Mouse (Mus musculus): ENCODE measurements around the gene Ampd1. TPM values are rescaled to one million over a fixed set of nuclear protein-coding genes. Genes with fewer than 3 reads are reported as not detected.

Gene Ampd1
- polyA plus RNA-seq, 1 experiment from 2014 or later: 1.4 TPM

GRCm38 (mm10) chr3:103123636-103124035 lies 49.8 kb downstream of the Ampd1 start:
- Histone ChIP-seq H3K9me3 (ENCODE audit: control insufficient read depth, low read length) (no peaks in the 10 kb centered on the region), H3K27ac (ENCODE audit: low read depth, low read length) (no peak overlapping the region), H3K4me1 (ENCODE audit: control insufficient read depth, insufficient read depth, low read length) (no peaks in the 10 kb centered on the region; the same call in 1 of the 2 replicates), H3K4me3 (ENCODE audit: low read depth, low read length) (no peak overlapping the region), H3K9ac (ENCODE audit: low read length) (no peak overlapping the region), H3K36me3 (ENCODE audit: control insufficient read depth, insufficient read depth, low read length) (no peaks in the 10 kb centered on the region), H3K27me3 (ENCODE audit: control insufficient read depth, insufficient read depth, low read length) (no peaks in the 10 kb centered on the region), H3K4me2 (ENCODE audit: low read depth) (no peak overlapping the region)
- no peak for ATAC-seq (ENCODE audit: insufficient read depth, low FRiP score, low TSS enrichment)
- no peak for DNase-seq (ENCODE audit: low spot score)
- WGBS: 90% methylated on average over 3 of the region's 3 CpGs

GRCm38 (mm10) chr3:103126138-103126537 lies 52.3 kb downstream of the Ampd1 start:
- no peaks in the 10 kb centered on the region; the same call in 1 of the 2 replicates for H3K4me1 ChIP-seq (ENCODE audit: control insufficient read depth, insufficient read depth, low read length)
- no peak overlapping the region for H3K4me2 ChIP-seq (ENCODE audit: low read depth)
- no peak overlapping the region for H3K27ac ChIP-seq (ENCODE audit: low read depth, low read length)
- no peak for DNase-seq (ENCODE audit: low spot score)
- H3K9me3 ChIP-seq (ENCODE audit: control insufficient read depth, low read length): no peaks in the 10 kb centered on the region
- WGBS: 92% methylated on average over 3 of the region's 3 CpGs
- ATAC-seq (ENCODE audit: insufficient read depth, low FRiP score, low TSS enrichment): no peak
- H3K27me3 ChIP-seq (ENCODE audit: control insufficient read depth, insufficient read depth, low read length): no peaks in the 10 kb centered on the region; the same call in 1 of the 2 replicates
- no peak overlapping the region for H3K9ac ChIP-seq (ENCODE audit: low read length)
- H3K36me3 ChIP-seq (ENCODE audit: control insufficient read depth, insufficient read depth, low read length): no peaks in the 10 kb centered on the region
- H3K4me3 ChIP-seq (ENCODE audit: low read depth, low read length): no peak overlapping the region

DNA sequence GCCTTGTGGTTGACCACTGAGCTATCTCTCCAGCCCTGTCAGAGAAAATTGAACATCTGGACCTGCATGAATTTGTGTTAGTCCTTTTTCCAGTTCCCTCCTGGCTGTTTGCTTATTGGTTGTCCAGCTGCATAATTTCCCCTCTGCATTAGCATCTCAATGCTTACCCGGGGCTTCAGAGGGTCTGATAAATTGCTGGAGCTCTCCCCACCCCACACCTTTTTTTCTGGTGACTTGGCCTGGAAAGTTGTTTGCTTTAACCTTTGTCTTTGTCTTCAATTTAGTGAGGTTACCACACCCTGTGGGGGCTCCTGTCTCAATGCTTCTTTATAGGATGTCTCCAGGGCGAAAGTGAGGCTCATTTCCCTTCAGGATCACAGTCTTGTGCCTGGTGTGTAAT lies 53.4 kb downstream of the Ampd1 start:
- Histone ChIP-seq H3K27ac (ENCODE audit: low read depth, low read length) (no peak overlapping the region), H3K9me3 (ENCODE audit: control insufficient read depth, low read length) (no peaks in the 10 kb centered on the region), H3K9ac (ENCODE audit: low read length) (no peak overlapping the region), H3K36me3 (ENCODE audit: control insufficient read depth, insufficient read depth, low read length) (no peaks in the 10 kb centered on the region), H3K4me2 (ENCODE audit: low read depth) (no peak overlapping the region), H3K4me1 (ENCODE audit: control insufficient read depth, insufficient read depth, low read length) (no peaks in the 10 kb centered on the region; the same call in 1 of the 2 replicates), H3K27me3 (ENCODE audit: control insufficient read depth, insufficient read depth, low read length) (no peaks in the 10 kb centered on the region; the same call in 1 of the 2 replicates), H3K4me3 (ENCODE audit: low read depth, low read length) (no peak overlapping the region)
- DNase-seq (ENCODE audit: low spot score): peak; percentile 38
- 26% methylated on average over 2 of the region's 2 CpGs for WGBS
- ATAC-seq (ENCODE audit: insufficient read depth, low FRiP score, low TSS enrichment): peak; percentile 55; the same call in 1 of the 2 replicates

DNA sequence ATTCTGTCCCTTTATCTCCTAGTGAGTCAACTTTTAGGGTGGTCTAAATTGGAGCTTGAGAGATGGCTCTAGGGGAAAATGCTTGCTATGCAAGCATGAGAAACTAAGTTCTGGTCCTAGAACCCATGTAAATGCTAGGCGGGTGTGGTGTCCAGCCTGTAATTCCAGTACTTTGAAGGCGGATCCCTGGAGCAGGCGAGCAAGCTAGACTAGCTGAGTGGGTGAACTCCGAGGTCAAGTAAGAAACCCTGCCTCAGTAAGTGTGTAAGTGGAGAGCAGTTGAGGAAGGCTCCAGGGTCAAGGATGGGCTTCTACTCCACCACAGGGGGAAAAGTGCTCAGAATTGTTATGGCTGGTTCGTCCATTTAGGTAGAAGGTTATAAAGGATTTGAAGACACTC lies 53.9 kb downstream of the Ampd1 start:
- no peak overlapping the region for H3K27ac ChIP-seq (ENCODE audit: low read depth, low read length)
- no peak for ATAC-seq (ENCODE audit: insufficient read depth, low FRiP score, low TSS enrichment)
- H3K27me3 ChIP-seq (ENCODE audit: control insufficient read depth, insufficient read depth, low read length): no peaks in the 10 kb centered on the region; the same call in 1 of the 2 replicates
- H3K9ac ChIP-seq (ENCODE audit: low read length): no peak overlapping the region
- DNase-seq (ENCODE audit: low spot score): no peak
- H3K4me2 ChIP-seq (ENCODE audit: low read depth): no peak overlapping the region
- H3K36me3 ChIP-seq (ENCODE audit: control insufficient read depth, insufficient read depth, low read length): no peaks in the 10 kb centered on the region
- H3K4me1 ChIP-seq (ENCODE audit: control insufficient read depth, insufficient read depth, low read length): no peaks in the 10 kb centered on the region; the same call in 1 of the 2 replicates
- 60% methylated on average over 5 of the region's 5 CpGs for WGBS
- H3K9me3 ChIP-seq (ENCODE audit: control insufficient read depth, low read length): no peaks in the 10 kb centered on the region
- H3K4me3 ChIP-seq (ENCODE audit: low read depth, low read length): no peak overlapping the region

GRCm38 (mm10) chr3:103128251-103128650 lies 54.4 kb downstream of the Ampd1 start:
- Histone ChIP-seq H3K9ac (ENCODE audit: low read length) (no peak overlapping the region), H3K4me3 (ENCODE audit: low read depth, low read length) (no peak overlapping the region), H3K4me2 (ENCODE audit: low read depth) (no peak overlapping the region), H3K4me1 (ENCODE audit: control insufficient read depth, insufficient read depth, low read length) (no peaks in the 10 kb centered on the region; the same call in 1 of the 2 replicates), H3K27ac (ENCODE audit: low read depth, low read length) (no peak overlapping the region), H3K27me3 (ENCODE audit: control insufficient read depth, insufficient read depth, low read length) (no peaks in the 10 kb centered on the region; the same call in 1 of the 2 replicates), H3K9me3 (ENCODE audit: control insufficient read depth, low read length) (no peaks in the 10 kb centered on the region), H3K36me3 (ENCODE audit: control insufficient read depth, insufficient read depth, low read length) (no peaks in the 10 kb centered on the region)
- no peak for DNase-seq (ENCODE audit: low spot score)
- WGBS: 42% methylated on average over 4 of the region's 4 CpGs
- no peak for ATAC-seq (ENCODE audit: insufficient read depth, low FRiP score, low TSS enrichment)

- WGBS: 84% methylated on average over 8 of the region's 8 CpGs
- ATAC-seq (ENCODE audit: insufficient read depth, low FRiP score, low TSS enrichment) (no peak), DNase-seq (ENCODE audit: low spot score) (no peak)
- no peaks in the 10 kb centered on the region for H3K9me3 ChIP-seq (ENCODE audit: control insufficient read depth, low read length)
- H3K4me2 ChIP-seq (ENCODE audit: low read depth): no peak overlapping the region
- H3K4me3 ChIP-seq (ENCODE audit: low read depth, low read length): no peak overlapping the region
- H3K27ac ChIP-seq (ENCODE audit: low read depth, low read length): no peak overlapping the region
- H3K9ac ChIP-seq (ENCODE audit: low read length): no peak overlapping the region
- H3K4me1 ChIP-seq (ENCODE audit: control insufficient read depth, insufficient read depth, low read length): no peaks in the 10 kb centered on the region; the same call in 1 of the 2 replicates
- H3K27me3 ChIP-seq (ENCODE audit: control insufficient read depth, insufficient read depth, low read length): no peaks in the 10 kb centered on the region; the same call in 1 of the 2 replicates
- no peaks in the 10 kb centered on the region for H3K36me3 ChIP-seq (ENCODE audit: control insufficient read depth, insufficient read depth, low read length)
These were observed 55.7 kb downstream of the Ampd1 start for GRCm38 (mm10) chr3:103129367-103130159.

GRCm38 (mm10) chr3:103130236-103130751 lies 56.5 kb downstream of the Ampd1 start:
- Histone ChIP-seq H3K4me1 (ENCODE audit: control insufficient read depth, insufficient read depth, low read length) (no peaks in the 10 kb centered on the region; the same call in 1 of the 2 replicates), H3K4me2 (ENCODE audit: low read depth) (no peak overlapping the region), H3K9ac (ENCODE audit: low read length) (no peak overlapping the region), H3K9me3 (ENCODE audit: control insufficient read depth, low read length) (no peaks in the 10 kb centered on the region), H3K27ac (ENCODE audit: low read depth, low read length) (no peak overlapping the region), H3K4me3 (ENCODE audit: low read depth, low read length) (no peak overlapping the region), H3K36me3 (ENCODE audit: control insufficient read depth, insufficient read depth, low read length) (no peaks in the 10 kb centered on the region), H3K27me3 (ENCODE audit: control insufficient read depth, insufficient read depth, low read length) (no peaks in the 10 kb centered on the region; the same call in 1 of the 2 replicates)
- DNase-seq (ENCODE audit: low spot score) (peak; percentile 22), ATAC-seq (ENCODE audit: insufficient read depth, low FRiP score, low TSS enrichment) (0 out of 2 replicates have a peak, but pooled peaks have one; percentile 31)
- 38% methylated on average over 6 of the region's 6 CpGs for WGBS

- ATAC-seq (ENCODE audit: insufficient read depth, low FRiP score, low TSS enrichment) (no peak), DNase-seq (ENCODE audit: low spot score) (no peak)
- H3K27me3 ChIP-seq (ENCODE audit: control insufficient read depth, insufficient read depth, low read length): no peaks in the 10 kb centered on the region; the same call in 1 of the 2 replicates
- no peaks in the 10 kb centered on the region for H3K9me3 ChIP-seq (ENCODE audit: control insufficient read depth, low read length)
- no peak overlapping the region for H3K9ac ChIP-seq (ENCODE audit: low read length)
- no peaks in the 10 kb centered on the region for H3K4me1 ChIP-seq (ENCODE audit: control insufficient read depth, insufficient read depth, low read length)
- no peak overlapping the region for H3K27ac ChIP-seq (ENCODE audit: low read depth, low read length)
- no peak overlapping the region for H3K4me2 ChIP-seq (ENCODE audit: low read depth)
- H3K36me3 ChIP-seq (ENCODE audit: control insufficient read depth, insufficient read depth, low read length): no peaks in the 10 kb centered on the region
- H3K4me3 ChIP-seq (ENCODE audit: low read depth, low read length): no peak overlapping the region
- 92% methylated on average over 10 of the region's 10 CpGs for WGBS
These were observed 59.3 kb downstream of the Ampd1 start for GRCm38 (mm10) chr3:103133098-103133497.

Data from neural tube, embryonic 11.5 days (tissue).